Mouse (Mus musculus) liver, embryonic 12.5 days (tissue): ENCODE results near the gene Sumf1. TPM values are rescaled to one million over a fixed set of nuclear protein-coding genes. Genes with fewer than 3 reads are reported as not detected.
A peak's percentile ranks its signal among the peaks of the same experiment; 100 is the strongest.

Experiments
- ATAC-seq: fragments of 200-750 bp; cut with Nextera tagmentation; 2 replicates; pipeline ENCODE4 v1.8.0; 2017; ENCODE audit warnings: moderate number of reproducible peaks, mild to moderate bottlenecking, moderate library complexity
- H3K27ac ChIP-seq: fragments of 300-500 bp; sonication (generic); 2 replicates; pipeline ENCODE4 v1.5.1; 2016; ENCODE audit warnings: mild to moderate bottlenecking
- H3K27me3 ChIP-seq: fragments of 300-500 bp; sonication (generic); replicated peaks from 2 replicates; pipeline ENCODE4 v1.6.1; 2016; ENCODE audit warnings: mild to moderate bottlenecking, moderate library complexity
- H3K36me3 ChIP-seq: fragments of 300-500 bp; sonication (generic); 2 replicates; pipeline ENCODE4 v1.6.1; 2016; ENCODE audit warnings: mild to moderate bottlenecking, moderate library complexity
- H3K4me1 ChIP-seq: fragments of 300-500 bp; sonication (generic); 2 replicates; pipeline ENCODE4 v1.6.1; 2016
- H3K4me2 ChIP-seq: fragments of 300-500 bp; sonication (generic); 2 replicates; pipeline ENCODE4 v1.6.1; 2016; ENCODE audit warnings: mild to moderate bottlenecking, moderate library complexity
- H3K4me3 ChIP-seq: fragments of 300-500 bp; sonication (generic); 2 replicates; pipeline ENCODE4 v1.5.1; 2016; ENCODE audit warnings: mild to moderate bottlenecking, moderate library complexity
- H3K9ac ChIP-seq: fragments of 300-500 bp; sonication (generic); 2 replicates; pipeline ENCODE4 v1.6.1; 2016; ENCODE audit warnings: mild to moderate bottlenecking, moderate library complexity
- H3K9me3 ChIP-seq: fragments of 300-500 bp; sonication (generic); replicated peaks from 2 replicates; pipeline ENCODE4 v1.6.1; 2016; ENCODE audit warnings: mild to moderate bottlenecking, moderate library complexity
- WGBS: fragments of 180-500 bp; shearing (Covaris S2); methylation state at CpG from one replicate; pipeline ENCODE4 v1.1.7; 2016; ENCODE audit not compliant: insufficient replicate concordance; 5-methylcytosine and 5-hydroxymethylcytosine counted together
- polyA plus RNA-seq: library from polyadenylated mRNA; unstranded; fragments of >200 nt; fragmentation: Nextera tagmentation; extraction: Ambion mirVana; gene quantifications from 2 replicates; pipeline ENCODE4 v1.2.1, GENCODE M21; 2016

The Sumf1 gene
- polyA plus RNA-seq, 1 experiment from 2014 or later = 11.9 TPM

DNA sequence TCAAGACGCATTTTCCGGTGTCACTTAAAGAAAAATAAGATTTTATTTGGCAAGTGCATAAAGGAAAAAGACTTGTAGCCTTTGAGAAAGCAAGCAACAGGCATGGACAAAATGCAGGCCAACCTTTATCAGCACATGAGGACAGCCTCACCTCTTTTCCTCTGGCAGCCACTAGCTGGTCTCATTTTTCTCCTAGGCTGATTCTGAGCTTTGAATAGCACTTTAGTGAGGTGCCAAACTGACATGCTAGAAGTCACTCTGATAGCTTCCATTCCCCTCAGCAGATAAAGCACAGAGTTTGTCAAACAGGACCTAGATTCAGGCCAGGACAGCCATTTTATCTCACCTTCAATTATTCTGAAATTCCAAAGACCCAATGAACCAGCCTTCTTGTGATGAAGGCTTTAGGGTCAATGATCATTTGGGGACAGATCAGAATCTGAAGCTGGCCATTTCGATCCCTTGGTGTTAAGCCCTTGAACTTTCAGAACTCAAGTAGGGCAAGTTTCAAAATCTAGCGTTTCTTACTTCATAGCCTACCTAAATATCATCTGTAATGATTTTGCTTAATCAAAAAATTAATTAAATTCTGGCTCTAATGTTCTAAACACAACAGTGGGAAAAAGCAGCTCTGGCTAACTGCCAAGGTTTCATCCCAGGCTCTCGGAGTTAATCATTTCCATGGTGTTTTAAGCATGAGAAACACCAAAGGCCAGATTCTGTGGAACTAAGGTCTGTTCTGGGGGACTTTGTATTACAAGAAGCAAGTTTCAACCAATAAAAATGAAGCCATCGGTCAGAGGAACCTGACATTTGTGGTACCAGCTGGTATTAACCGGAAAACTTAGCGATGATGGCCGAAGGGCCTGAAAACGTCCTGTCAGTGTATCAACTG, 83.2 kb downstream of the Sumf1 start:
- H3K9ac ChIP-seq = no peak overlapping the region
- H3K4me3 ChIP-seq = no peak overlapping the region
- ATAC-seq = no peak
- no peaks in the 10 kb centered on the region for H3K27me3 ChIP-seq
- H3K27ac ChIP-seq = no peak overlapping the region
- H3K4me1 ChIP-seq = peaks cover 9% of the 10 kb centered on the region; the same call in 1 of the 2 replicates
- no peak overlapping the region for H3K4me2 ChIP-seq
- H3K9me3 ChIP-seq = no peaks in the 10 kb centered on the region
- 74% methylated on average over 10 of the region's 10 CpGs for WGBS
- H3K36me3 ChIP-seq = no peaks in the 10 kb centered on the region

DNA sequence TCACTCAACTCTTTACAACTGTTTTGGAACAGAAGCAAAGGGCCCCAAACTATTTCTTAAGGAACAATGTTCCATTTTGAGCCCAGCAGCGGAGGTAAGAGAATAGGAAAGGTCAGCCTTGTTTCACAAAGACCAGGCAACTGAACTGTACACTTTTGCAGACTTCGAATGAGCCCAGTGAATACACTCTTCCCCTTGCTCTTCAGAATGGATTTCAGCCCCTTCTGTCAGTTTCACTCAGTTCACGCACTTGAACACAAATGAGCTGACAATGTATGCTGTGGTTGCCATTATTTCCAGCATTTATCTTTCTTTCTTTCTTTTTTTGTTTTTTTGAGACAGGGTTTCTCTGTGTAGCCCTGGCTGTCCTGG, 86.5 kb downstream of the Sumf1 start:
- Histone ChIP-seq H3K27ac (no peak overlapping the region), H3K36me3 (no peaks in the 10 kb centered on the region), H3K4me2 (peak overlapping the region; percentile 27; the same call in 1 of the 2 replicates), H3K4me1 (peaks cover 9% of the 10 kb centered on the region; the same call in 1 of the 2 replicates), H3K27me3 (no peaks in the 10 kb centered on the region), H3K9ac (no peak overlapping the region), H3K4me3 (no peak overlapping the region), H3K9me3 (no peaks in the 10 kb centered on the region)
- 73% methylated on average over 3 of the region's 3 CpGs for WGBS
- ATAC-seq = no peak

DNA sequence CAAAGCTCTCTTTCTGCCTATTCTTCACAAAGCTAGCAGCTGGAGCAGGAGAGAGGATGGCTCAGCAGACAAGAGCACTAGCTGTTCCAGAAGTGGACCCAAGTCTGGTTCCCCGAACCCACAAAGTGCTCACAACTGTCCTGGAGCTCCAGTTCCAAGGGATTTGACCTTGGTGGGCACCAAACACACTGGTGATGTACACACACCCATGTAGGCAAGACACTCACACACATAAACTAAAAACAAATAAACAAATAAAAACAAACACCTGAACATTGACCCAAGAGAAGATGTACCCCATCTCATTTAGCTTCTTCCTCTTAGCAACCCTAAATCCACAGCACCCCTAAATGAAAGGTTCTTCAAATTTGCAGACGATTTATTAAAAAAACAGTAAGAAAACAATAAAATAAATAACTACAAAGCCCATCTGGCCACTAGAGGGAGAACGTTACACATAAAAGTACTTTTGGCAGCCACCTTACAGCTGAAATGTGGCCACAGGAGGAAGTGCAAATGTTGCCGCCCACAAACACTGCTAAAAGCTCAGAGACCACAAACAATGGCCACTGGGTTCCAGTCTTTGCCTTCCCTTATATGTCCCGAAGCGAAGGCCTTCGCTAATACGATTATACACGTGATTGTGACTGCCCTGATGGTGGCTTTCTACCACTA, 87.1 kb downstream of the Sumf1 start:
- Histone ChIP-seq H3K27ac (no peak overlapping the region), H3K4me1 (peaks cover 9% of the 10 kb centered on the region; the same call in 1 of the 2 replicates), H3K9ac (no peak overlapping the region), H3K36me3 (no peaks in the 10 kb centered on the region), H3K4me2 (peak overlapping the region; percentile 27; the same call in 1 of the 2 replicates), H3K4me3 (no peak overlapping the region), H3K9me3 (no peaks in the 10 kb centered on the region), H3K27me3 (no peaks in the 10 kb centered on the region)
- peak; percentile 42; the same call in 1 of the 2 replicates for ATAC-seq
- 6% methylated on average over 9 of the region's 9 CpGs for WGBS

DNA sequence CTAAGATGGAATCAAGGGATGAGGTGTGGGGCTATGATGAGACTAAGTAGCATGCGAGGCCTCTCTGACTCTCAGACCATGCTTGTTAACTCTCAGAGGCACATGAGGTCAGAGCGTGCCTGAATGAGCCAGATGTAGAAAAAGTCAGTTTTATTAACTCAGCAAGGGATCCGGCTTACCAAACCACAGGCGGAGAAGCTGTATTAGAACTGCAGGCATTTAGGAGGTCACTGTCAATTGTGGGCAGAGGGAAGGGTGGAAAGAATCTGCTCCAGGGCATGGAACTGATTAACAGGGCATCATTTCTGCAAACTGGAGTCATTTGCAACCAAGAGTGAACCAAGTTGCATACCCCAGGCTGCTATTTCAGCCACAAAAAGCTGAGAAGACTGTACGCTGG, 89.9 kb downstream of the Sumf1 start:
- no peak for ATAC-seq
- WGBS = 78% methylated on average over 5 of the region's 5 CpGs
- no peaks in the 10 kb centered on the region for H3K36me3 ChIP-seq

DNA sequence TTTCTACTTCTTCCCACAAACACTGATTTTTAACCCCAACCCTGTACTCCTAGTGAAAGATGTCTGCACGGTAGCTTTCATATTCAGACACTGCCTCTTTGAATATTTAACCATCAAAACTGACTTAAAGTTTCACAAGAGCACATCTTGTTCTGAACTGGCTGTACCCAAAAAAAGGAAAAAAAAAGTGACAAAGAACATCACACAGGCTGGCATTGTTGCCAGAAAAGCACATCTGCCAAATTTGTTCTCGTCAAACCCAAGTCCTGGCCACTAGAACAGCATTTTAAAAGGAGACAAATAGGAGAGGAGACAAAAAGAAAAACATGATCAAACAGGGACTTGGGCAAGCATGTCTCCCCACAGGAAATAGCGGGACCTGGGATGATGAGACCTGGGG, 91.9 kb downstream of the Sumf1 start:
- Histone ChIP-seq H3K27ac (no peak overlapping the region), H3K4me3 (no peak overlapping the region), H3K36me3 (no peaks in the 10 kb centered on the region), H3K9me3 (no peaks in the 10 kb centered on the region), H3K9ac (no peak overlapping the region), H3K4me1 (no peaks in the 10 kb centered on the region), H3K27me3 (no peaks in the 10 kb centered on the region), H3K4me2 (no peak overlapping the region)
- no peak for ATAC-seq
- 57% methylated on average over 3 of the region's 3 CpGs for WGBS

More for the DNA sequence above, 89.9 kb downstream of the Sumf1 start:
- Histone ChIP-seq H3K4me3 (no peak overlapping the region), H3K9ac (no peak overlapping the region), H3K9me3 (no peaks in the 10 kb centered on the region), H3K4me2 (no peak overlapping the region), H3K27ac (no peak overlapping the region), H3K27me3 (no peaks in the 10 kb centered on the region), H3K4me1 (0 out of 2 replicates have a peak, but pooled peaks cover 4% of the 10 kb centered on the region)

DNA sequence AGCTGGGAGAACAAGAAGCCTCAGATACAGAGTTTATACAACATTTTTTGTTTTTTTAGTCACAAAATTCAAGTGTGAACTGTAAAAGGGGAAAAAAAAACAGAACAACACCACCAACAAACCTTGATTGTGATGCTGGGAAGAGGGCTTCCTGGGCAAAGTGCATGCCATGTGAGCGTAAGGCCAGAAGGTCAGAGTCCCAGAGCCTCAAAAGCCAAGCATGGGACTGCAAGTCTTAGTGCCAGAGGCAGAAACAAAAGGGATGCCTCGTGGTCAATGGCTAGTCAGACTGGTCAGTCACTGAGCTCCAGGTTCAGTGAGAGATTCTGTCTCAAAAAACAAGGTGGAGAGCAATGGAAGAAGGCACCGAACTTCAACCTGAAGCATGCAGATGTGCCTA, 92.7 kb downstream of the Sumf1 start:
- 60% methylated on average over 3 of the region's 3 CpGs for WGBS
- H3K4me1 ChIP-seq = no peaks in the 10 kb centered on the region

DNA sequence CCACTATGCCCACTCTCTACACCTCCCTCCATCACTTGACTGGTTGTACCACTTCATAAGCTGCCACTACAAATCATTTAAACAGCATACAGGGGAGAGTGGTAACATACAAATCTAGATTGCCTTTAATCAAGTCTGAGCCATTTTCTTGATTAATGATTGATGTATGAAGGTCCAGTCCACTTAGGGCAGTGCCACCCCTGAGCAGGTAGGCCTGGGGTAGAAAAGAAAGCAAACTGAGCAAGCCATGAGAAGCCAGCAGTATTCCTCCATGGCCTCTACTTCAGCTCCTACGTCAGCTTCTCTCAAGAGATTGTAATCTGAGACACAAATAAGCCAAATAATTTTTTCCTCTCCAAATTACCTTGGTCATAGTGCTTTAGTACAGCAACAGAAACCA, 94.1 kb downstream of the Sumf1 start:
- no peak overlapping the region for H3K4me2 ChIP-seq
- no peaks in the 10 kb centered on the region for H3K4me1 ChIP-seq
- ATAC-seq = no peak
- no peaks in the 10 kb centered on the region for H3K36me3 ChIP-seq
- no peak overlapping the region for H3K9ac ChIP-seq
- no peaks in the 10 kb centered on the region for H3K27me3 ChIP-seq
- 50% methylated on average over 1 of the region's 1 CpGs for WGBS
- no peak overlapping the region for H3K4me3 ChIP-seq
- no peaks in the 10 kb centered on the region for H3K9me3 ChIP-seq
- H3K27ac ChIP-seq = no peak overlapping the region

More for the DNA sequence above, 92.7 kb downstream of the Sumf1 start:
- no peak overlapping the region for H3K27ac ChIP-seq
- no peak overlapping the region for H3K9ac ChIP-seq
- H3K27me3 ChIP-seq = no peaks in the 10 kb centered on the region
- no peak overlapping the region for H3K4me2 ChIP-seq
- no peaks in the 10 kb centered on the region for H3K36me3 ChIP-seq
- H3K4me3 ChIP-seq = no peak overlapping the region
- ATAC-seq = no peak
- no peaks in the 10 kb centered on the region for H3K9me3 ChIP-seq

DNA sequence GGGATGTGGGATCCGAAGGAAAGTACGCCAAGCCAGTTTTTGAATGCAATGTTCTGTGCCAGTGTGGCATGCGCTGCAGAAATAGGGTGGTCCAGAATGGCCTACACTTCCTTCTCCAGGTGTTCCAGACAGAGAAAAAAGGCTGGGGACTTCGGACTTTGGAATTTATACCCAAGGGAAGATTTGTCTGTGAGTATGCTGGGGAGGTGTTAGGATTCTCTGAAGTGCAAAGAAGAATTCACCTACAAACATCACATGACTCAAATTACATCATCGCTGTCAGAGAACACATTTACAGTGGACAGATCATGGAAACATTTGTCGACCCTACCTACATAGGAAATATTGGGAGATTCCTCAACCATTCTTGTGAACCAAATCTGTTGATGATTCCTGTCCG, 109.5 kb downstream of the Sumf1 start:
- Histone ChIP-seq H3K4me3 (no peak overlapping the region), H3K27me3 (no peaks in the 10 kb centered on the region), H3K4me1 (no peaks in the 10 kb centered on the region), H3K4me2 (no peak overlapping the region), H3K36me3 (0 out of 2 replicates have a peak, but pooled peaks cover 17% of the 10 kb centered on the region), H3K9ac (no peak overlapping the region), H3K9me3 (no peaks in the 10 kb centered on the region), H3K27ac (no peak overlapping the region)
- no peak for ATAC-seq
- 83% methylated on average over 7 of the region's 7 CpGs for WGBS

DNA sequence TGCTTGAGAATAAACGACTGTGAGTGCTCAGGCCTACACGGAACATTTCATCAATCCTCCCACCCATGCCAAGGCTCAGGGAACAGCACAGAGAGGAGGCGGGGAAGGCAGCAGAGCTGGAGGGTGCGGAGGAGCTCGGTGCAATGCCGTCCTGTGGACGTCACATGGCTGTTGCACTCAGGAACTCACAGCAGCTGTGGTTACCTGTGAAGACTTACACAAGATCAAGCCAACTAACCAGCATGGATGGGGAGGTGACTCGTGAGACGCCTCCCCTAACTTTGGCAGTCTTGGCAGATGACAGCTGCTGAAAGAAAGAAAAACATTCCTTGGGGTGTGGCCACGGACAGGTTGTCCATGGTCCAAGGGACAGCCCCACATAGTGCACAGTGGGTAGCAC, 110.8 kb downstream of the Sumf1 start:
- Histone ChIP-seq H3K9me3 (no peaks in the 10 kb centered on the region), H3K4me3 (no peak overlapping the region)
- 81% methylated on average over 10 of the region's 10 CpGs for WGBS

DNA sequence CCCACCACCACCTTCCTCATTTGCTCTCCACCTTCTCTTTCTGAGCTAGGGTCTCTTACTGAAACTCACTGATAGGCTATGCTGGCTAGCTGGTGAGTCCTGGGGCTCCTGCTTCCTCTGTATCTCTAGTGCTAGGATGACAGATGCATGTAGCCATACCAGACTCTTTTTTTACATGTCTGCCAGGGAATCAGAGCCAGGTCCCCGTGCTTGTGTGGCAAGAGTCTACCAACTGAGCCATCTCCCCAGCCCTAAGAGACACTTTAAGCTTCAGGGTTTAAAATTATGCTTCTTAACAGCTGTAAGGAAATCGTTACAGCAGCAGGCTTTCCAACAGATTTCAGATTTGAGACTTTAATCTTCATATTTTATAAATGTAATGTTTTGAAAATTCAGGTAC, 111.5 kb downstream of the Sumf1 start:
- WGBS = 71% methylated on average over 2 of the region's 2 CpGs
- Histone ChIP-seq H3K9me3 (no peaks in the 10 kb centered on the region), H3K27ac (no peak overlapping the region), H3K9ac (no peak overlapping the region), H3K4me1 (no peaks in the 10 kb centered on the region), H3K27me3 (no peaks in the 10 kb centered on the region), H3K4me2 (no peak overlapping the region), H3K4me3 (no peak overlapping the region), H3K36me3 (0 out of 2 replicates have a peak, but pooled peaks cover 17% of the 10 kb centered on the region)
- no peak for ATAC-seq

More for the DNA sequence above, 110.8 kb downstream of the Sumf1 start:
- Histone ChIP-seq H3K36me3 (0 out of 2 replicates have a peak, but pooled peaks cover 17% of the 10 kb centered on the region), H3K27me3 (no peaks in the 10 kb centered on the region), H3K9ac (no peak overlapping the region), H3K4me1 (no peaks in the 10 kb centered on the region), H3K27ac (no peak overlapping the region), H3K4me2 (no peak overlapping the region)
- no peak for ATAC-seq

DNA sequence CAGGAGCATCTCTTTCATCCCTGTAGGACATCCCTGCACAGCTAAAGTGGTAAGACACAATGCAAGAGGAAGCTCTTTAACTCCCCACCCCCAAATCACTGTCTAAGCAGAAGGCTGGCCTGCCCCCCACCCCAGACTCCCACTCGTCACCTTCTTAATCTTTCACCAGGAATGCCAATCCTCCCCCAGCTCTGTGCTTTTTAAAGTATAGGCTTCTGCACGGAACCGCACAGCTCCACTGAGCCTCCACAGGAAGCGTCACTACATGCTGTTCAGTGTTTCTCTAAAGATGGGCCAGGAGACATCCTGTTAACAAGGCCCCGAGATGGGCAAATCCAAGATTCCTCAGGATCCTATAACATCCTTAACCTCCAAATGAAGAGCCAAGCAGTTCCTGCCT, 112.3 kb downstream of the Sumf1 start:
- no peak for ATAC-seq
- Histone ChIP-seq H3K36me3 (0 out of 2 replicates have a peak, but pooled peaks cover 17% of the 10 kb centered on the region), H3K9ac (no peak overlapping the region), H3K4me1 (no peaks in the 10 kb centered on the region), H3K4me2 (no peak overlapping the region), H3K27ac (no peak overlapping the region), H3K4me3 (no peak overlapping the region), H3K27me3 (no peaks in the 10 kb centered on the region), H3K9me3 (no peaks in the 10 kb centered on the region)
- 67% methylated on average over 5 of the region's 5 CpGs for WGBS

DNA sequence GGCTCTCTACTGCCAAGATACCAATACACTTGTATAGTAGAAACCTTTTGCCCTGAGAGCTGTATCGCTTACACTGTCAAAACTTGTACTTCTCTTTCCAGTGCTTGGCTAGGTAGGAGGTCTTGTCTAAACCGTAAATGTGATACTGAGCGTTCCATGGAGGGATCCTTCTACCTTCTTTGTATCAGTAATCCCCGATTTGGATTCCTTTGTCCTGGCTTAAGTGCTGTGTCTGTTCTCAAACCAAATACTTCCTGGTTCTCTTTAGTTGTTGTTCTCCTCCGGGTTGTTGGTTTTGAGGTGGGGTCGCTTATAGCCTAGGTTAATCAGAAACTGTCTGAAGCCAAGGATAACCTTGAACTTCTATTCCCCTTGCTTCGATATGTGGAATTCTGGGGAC, 114.4 kb downstream of the Sumf1 start:
- no peaks in the 10 kb centered on the region for H3K27me3 ChIP-seq
- H3K9me3 ChIP-seq = no peaks in the 10 kb centered on the region
- 0 out of 2 replicates have a peak, but pooled peaks cover 9% of the 10 kb centered on the region for H3K36me3 ChIP-seq
- no peak overlapping the region for H3K9ac ChIP-seq
- H3K4me2 ChIP-seq = no peak overlapping the region
- no peak overlapping the region for H3K4me3 ChIP-seq
- peaks cover 2% of the 10 kb centered on the region for H3K4me1 ChIP-seq
- no peak overlapping the region for H3K27ac ChIP-seq
- ATAC-seq = no peak
- WGBS = 79% methylated on average over 7 of the region's 7 CpGs
